Mouse (Mus musculus) frontal cortex, postnatal 10 days (tissue): ENCODE measurements around the gene Brd4.
"Not testable (repeated sequence)": the region's sequence is repeated elsewhere in the genome, so short reads cannot be mapped to it uniquely, and the experiment has no call there.

Source experiments
- DNase-seq, 2 experiments: peaks; one replicate each; pipeline ENCODE4 v3.0.0; 2022; ENCODE audit warnings: low spot score in 2 of 2, mixed read lengths in 1 of 2

Gene Brd4

GRCm38 (mm10) chr17:32229256-32229655, 55.3 kb downstream of the Brd4 start:
- DNase-seq: no peak

- DNase-seq: no peak
Observed at GRCm38 (mm10) chr17:32220873-32221272, 63.6 kb downstream of the Brd4 start.

- not testable (repeated sequence) for DNase-seq
Observed at GRCm38 (mm10) chr17:32215587-32215986, 68.9 kb downstream of the Brd4 start.

GRCm38 (mm10) chr17:32211554-32211953, 73.0 kb downstream of the Brd4 start:
- DNase-seq: not testable (repeated sequence)

- peak in 1 of 2 experiments; percentile 63 for DNase-seq
Observed at GRCm38 (mm10) chr17:32209752-32210151, 74.8 kb downstream of the Brd4 start.

- DNase-seq: no peak
Observed at GRCm38 (mm10) chr17:32209144-32209543, 75.4 kb downstream of the Brd4 start.

- no peak for DNase-seq
Observed at GRCm38 (mm10) chr17:32207586-32208245, 76.8 kb downstream of the Brd4 start.

GRCm38 (mm10) chr17:32205345-32205744, 79.2 kb downstream of the Brd4 start:
- DNase-seq: no peak

GRCm38 (mm10) chr17:32202972-32203371, 81.5 kb downstream of the Brd4 start:
- DNase-seq: no peak

- DNase-seq: no peak
Observed at GRCm38 (mm10) chr17:32201086-32201485, 83.4 kb downstream of the Brd4 start.

- DNase-seq: no peak
Observed at GRCm38 (mm10) chr17:32199796-32200195, 84.7 kb downstream of the Brd4 start.

GRCm38 (mm10) chr17:32197156-32197555, 87.4 kb downstream of the Brd4 start:
- DNase-seq: no peak

GRCm38 (mm10) chr17:32195725-32196124, 88.8 kb downstream of the Brd4 start:
- no peak for DNase-seq

- DNase-seq: no peak
Observed at GRCm38 (mm10) chr17:32193010-32193409, 91.5 kb downstream of the Brd4 start.

GRCm38 (mm10) chr17:32189850-32190249, 94.7 kb downstream of the Brd4 start:
- DNase-seq: no peak

GRCm38 (mm10) chr17:32188863-32189636, 95.5 kb downstream of the Brd4 start, which contains the start of gene Ephx3:
TSS of gene Ephx3 (minus strand) at chr17:32189549.
- DNase-seq: peak in 1 of 2 experiments; percentile 29

GRCm38 (mm10) chr17:32183017-32183416, 101.5 kb downstream of the Brd4 start:
- DNase-seq: no peak

GRCm38 (mm10) chr17:32179621-32180491, 104.7 kb downstream of the Brd4 start:
- DNase-seq: no peak

GRCm38 (mm10) chr17:32176919-32177318, 107.6 kb downstream of the Brd4 start:
- no peak for DNase-seq

- no peak for DNase-seq
Observed at GRCm38 (mm10) chr17:32173166-32173565, 111.4 kb downstream of the Brd4 start.

- no peak for DNase-seq
Observed at GRCm38 (mm10) chr17:32172485-32172884, 112.0 kb downstream of the Brd4 start.
